ENCODE assay signal across 4 mouse cellular contexts in the genomic region with DNA sequence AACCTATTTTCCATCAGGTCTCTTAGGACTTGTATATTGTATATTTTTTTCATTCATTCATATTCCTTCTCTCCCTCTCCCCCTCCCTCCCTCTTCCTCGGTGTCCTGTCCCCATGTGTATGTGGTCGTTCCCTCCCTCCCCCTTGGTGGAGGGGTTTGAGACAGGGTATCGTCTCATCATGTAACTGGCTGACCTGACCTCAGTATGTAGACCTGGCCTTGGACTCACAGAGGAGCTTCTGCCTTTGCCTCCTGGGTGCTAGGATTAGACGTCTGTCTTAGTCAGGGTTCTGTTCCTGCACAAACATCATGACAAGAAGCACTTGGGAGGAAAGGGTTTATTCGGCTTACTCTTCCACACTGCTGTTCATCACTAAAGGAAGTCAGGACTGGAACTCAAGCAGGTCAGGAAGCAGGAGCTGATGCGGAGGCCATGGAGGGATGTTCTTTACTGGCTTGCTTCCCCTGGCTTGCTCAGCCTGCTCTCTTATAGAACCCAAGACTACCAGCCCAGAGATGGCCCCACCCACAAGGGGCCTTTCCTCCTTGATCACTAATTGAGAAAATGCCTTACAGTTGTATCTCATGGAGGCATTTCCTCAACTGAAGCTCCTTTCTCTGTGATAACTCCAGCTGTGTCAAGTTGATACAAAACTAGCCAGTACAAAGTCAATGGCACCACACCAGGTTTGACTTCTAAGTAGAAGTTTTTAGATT. TPM values are rescaled to one million over a fixed set of nuclear protein-coding genes. Genes with fewer than 3 reads are reported as not detected.
DNase-seq lines count a peak whose midpoint lies in the region; ATAC-seq and TF ChIP-seq lines count a peak whose summit lies in the region.
"Not testable (repeated sequence)": the region's sequence is repeated elsewhere in the genome, so short reads cannot be mapped to it uniquely, and the experiment has no call there.

No protein-coding gene starts in this region.

- H3K27me3 ChIP-seq in liver, embryonic 12.5 days (replicated peaks); liver, embryonic 14.5 days (ENCODE audit: control insufficient read depth, insufficient read depth, low read length): not testable (repeated sequence)

- peak; percentile 49; the same call in 1 of the 2 replicates for ATAC-seq in erythroblast, adult 5-6 weeks (replicated peaks; ENCODE audit: low FRiP score, poor library complexity, severe bottlenecking)
- ATAC-seq in liver, embryonic 12.5 days = peak; percentile 65
- peak; percentile 51; the same call in 1 of the 2 replicates for ATAC-seq in liver, embryonic 14.5 days (ENCODE audit: insufficient read depth)
- peak; percentile 14; the same call in 1 of the 2 replicates for ATAC-seq in megakaryocyte progenitor cell, adult 5-6 weeks (replicated peaks; ENCODE audit: poor library complexity)

- H3K4me3 ChIP-seq in liver, embryonic 12.5 days; liver, embryonic 14.5 days (ENCODE audit: insufficient read depth in 1 of 2, low read depth in 2 of 2, low read length in 2 of 2): not testable (repeated sequence)

- TF ChIP-seq CTCF in liver, embryonic 14.5 days (IDR thresholded peaks at IDR 0.05; ENCODE audit: low read depth) = not testable (repeated sequence)

- H3K4me1 ChIP-seq in liver, embryonic 12.5 days = peaks cover 14% of the 10 kb centered on the region
- H3K4me1 ChIP-seq in liver, embryonic 14.5 days (replicated peaks; ENCODE audit: control insufficient read depth in 2 of 2, insufficient read depth in 2 of 2, low read length in 1 of 2) = not testable (repeated sequence)

- TF ChIP-seq EP300 in liver, embryonic 14.5 days (IDR thresholded peaks at IDR 0.05; ENCODE audit: low read depth) = 0 out of 2 replicates have a peak, but pooled peaks have one; percentile 9

- not testable (repeated sequence) for H3K9me3 ChIP-seq in liver, embryonic 12.5 days (replicated peaks); liver, embryonic 14.5 days (ENCODE audit: control insufficient read depth, low read length)

- WGBS in liver, embryonic 12.5 days (ENCODE audit: insufficient replicate concordance) = 70% methylated on average over 6 of the region's 6 CpGs
- 64% methylated on average over 6 of the region's 6 CpGs for WGBS in liver, embryonic 14.5 days (ENCODE audit: insufficient replicate concordance)

- peak overlapping the region; percentile 37 for H3K4me2 ChIP-seq in liver, embryonic 12.5 days
- H3K4me2 ChIP-seq in liver, embryonic 14.5 days (ENCODE audit: low read depth) = not testable (repeated sequence)

- not testable (repeated sequence) for DNase-seq in liver, embryonic 14.5 days (ENCODE audit: low read depth in 3 of 3, low spot score in 3 of 3)

- H3K27ac ChIP-seq in liver, embryonic 12.5 days = peak overlapping the region; percentile 62; the same call in 1 of the 2 replicates
- H3K27ac ChIP-seq in liver, embryonic 14.5 days = not testable (repeated sequence)

- H3K36me3 ChIP-seq in liver, embryonic 12.5 days = peaks cover 84% of the 10 kb centered on the region
- peaks cover 42% of the 10 kb centered on the region for H3K36me3 ChIP-seq in liver, embryonic 14.5 days (replicated peaks; ENCODE audit: control insufficient read depth, insufficient read depth, low read depth)

- not testable (repeated sequence) for H3K9ac ChIP-seq in liver, embryonic 12.5 days; liver, embryonic 14.5 days (replicated peaks)

RNA-seq across cellular contexts. Expression of gene Btaf1, which starts 36.8 kb away (rescaled TPM):
- 43.6 and 57.3 TPM in 2 replicates for total RNA-seq in erythroblast, adult 5-6 weeks (2015; ENCODE audit: low replicate concordance)
- 117 and 148 TPM in 2 replicates for total RNA-seq in erythroblast, adult 5-6 weeks (2017; ENCODE audit: low replicate concordance)
- 23.0 and 24.8 TPM in 2 replicates for polyA plus RNA-seq in liver, embryonic 12.5 days (2016; fragmentation: Nextera tagmentation; extraction: Ambion mirVana)
- polyA plus RNA-seq in liver, embryonic 14.5 days (2012; rRNA removed) = 6.5 and 8.4 TPM in 2 replicates
- 13.1 and 14.8 TPM in 2 replicates for polyA plus RNA-seq in liver, embryonic 14.5 days (2014; fragmentation: Nextera tagmentation; extraction: Ambion mirVana)
- 39.9 and 45.4 TPM in 2 replicates for total RNA-seq in megakaryocyte progenitor cell, adult 5-6 weeks (2015)
- 51.6 and 71.5 TPM in 2 replicates for total RNA-seq in megakaryocyte progenitor cell, adult 5-6 weeks (2017)

RNA-seq across cellular contexts. Expression of gene Fgfbp3, which starts 43.3 kb away (rescaled TPM):
- 3.5 and 4.2 TPM in 2 replicates for total RNA-seq in erythroblast, adult 5-6 weeks (2015; ENCODE audit: low replicate concordance)
- 1.1 and 2.8 TPM in 2 replicates for total RNA-seq in erythroblast, adult 5-6 weeks (2017; ENCODE audit: low replicate concordance)
- 2.5 and 2.9 TPM in 2 replicates for polyA plus RNA-seq in liver, embryonic 12.5 days (2016; fragmentation: Nextera tagmentation; extraction: Ambion mirVana)
- 1.1 and 1.2 TPM in 2 replicates for polyA plus RNA-seq in liver, embryonic 14.5 days (2012; rRNA removed)
- polyA plus RNA-seq in liver, embryonic 14.5 days (2014; fragmentation: Nextera tagmentation; extraction: Ambion mirVana) = 0.72 and 0.97 TPM in 2 replicates
- 2.0 and 3.6 TPM in 2 replicates for total RNA-seq in megakaryocyte progenitor cell, adult 5-6 weeks (2015)
- total RNA-seq in megakaryocyte progenitor cell, adult 5-6 weeks (2017) = 0.58 and 2.0 TPM in 2 replicates

Comparison
In these comparisons a context has a peak if more than half of its experiments do, and no peak if none do; other contexts are left out.
1. ATAC-seq: peak in every context shown above with its lines; median percentile 65 in liver, embryonic 12.5 days; 51 in liver, embryonic 14.5 days; 49 in erythroblast, adult 5-6 weeks; 14 in megakaryocyte progenitor cell, adult 5-6 weeks.